Mouse (Mus musculus): Measurements from ENCODE around the gene Gskip.

DNA sequence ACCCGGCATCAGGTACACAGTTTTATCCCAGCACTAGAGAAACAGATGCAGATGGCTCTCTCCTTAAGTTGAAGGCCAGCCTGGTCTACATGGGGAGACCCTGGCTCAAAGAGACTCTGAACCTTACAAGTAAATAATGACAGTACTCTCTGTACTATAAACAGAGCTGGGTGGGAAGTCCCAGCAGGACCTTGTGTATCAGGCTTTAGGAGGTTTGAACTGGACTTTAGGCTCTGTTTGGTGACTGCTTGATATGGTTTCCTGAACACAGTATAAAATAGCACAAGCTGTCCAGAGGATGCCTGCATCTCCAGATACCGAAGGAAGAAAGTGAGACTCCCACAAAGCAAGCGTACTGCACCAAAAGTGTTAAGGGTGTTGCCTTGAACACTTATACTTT lies 2.2 kb downstream of the Gskip start:
- TF ChIP-seq POLR2A (IDR thresholded peaks at IDR 0.05; ENCODE audit: control insufficient read depth, low read depth, low read length) = no peak
- TF ChIP-seq CTCF (IDR thresholded peaks at IDR 0.05; ENCODE audit: control insufficient read depth, insufficient read depth, insufficient replicate concordance, low read depth, low read length) = no peak

All from testis, adult 2 months (tissue).